Mouse (Mus musculus) ovary, adult 18-20 months (tissue): ENCODE measurements around the gene Nupr1l.
"Not testable (repeated sequence)": the region's sequence is repeated elsewhere in the genome, so short reads cannot be mapped to it uniquely, and the experiment has no call there.

Experiments
- DNase-seq: peaks from one replicate; pipeline ENCODE4 v3.0.0; 2022; ENCODE audit warnings: low spot score, mixed read lengths

Gene Nupr1l

GRCm38 (mm10) chr5:129908242-129908965, at the start of gene Nupr1l:
Gene Nupr1l (plus strand): TSS chr5:129908540.
- DNase-seq: peak; percentile 85

GRCm38 (mm10) chr5:129862325-129862724, 46.0 kb upstream of the Nupr1l start:
- no peak for DNase-seq

- no peak for DNase-seq
Observed at GRCm38 (mm10) chr5:129864467-129864866, 43.9 kb upstream of the Nupr1l start.

GRCm38 (mm10) chr5:129865841-129866240, 42.5 kb upstream of the Nupr1l start:
- no peak for DNase-seq

- no peak for DNase-seq
Observed at GRCm38 (mm10) chr5:129869238-129869995, 38.9 kb upstream of the Nupr1l start.

GRCm38 (mm10) chr5:129871238-129871637, 37.1 kb upstream of the Nupr1l start:
- no peak for DNase-seq

GRCm38 (mm10) chr5:129873942-129874341, 34.4 kb upstream of the Nupr1l start:
- DNase-seq: no peak

GRCm38 (mm10) chr5:129875098-129875497, 33.2 kb upstream of the Nupr1l start:
- DNase-seq: no peak

- no peak for DNase-seq
Observed at GRCm38 (mm10) chr5:129877731-129878455, 30.4 kb upstream of the Nupr1l start.

- DNase-seq: peak; percentile 50
Observed at GRCm38 (mm10) chr5:129878946-129879345, 29.4 kb upstream of the Nupr1l start.

- DNase-seq: no peak
Observed at GRCm38 (mm10) chr5:129879888-129880287, 28.5 kb upstream of the Nupr1l start.

GRCm38 (mm10) chr5:129886271-129886670, 22.1 kb upstream of the Nupr1l start:
- DNase-seq: no peak

GRCm38 (mm10) chr5:129886911-129887636, 21.3 kb upstream of the Nupr1l start, which contains the start of gene Chchd2:
Gene Chchd2 (minus strand): TSS chr5:129887470.
- DNase-seq: peak; percentile 94

GRCm38 (mm10) chr5:129890390-129890789, 17.9 kb upstream of the Nupr1l start:
- DNase-seq: not testable (repeated sequence)

- DNase-seq: peak; percentile 84
Observed at GRCm38 (mm10) chr5:129895198-129896088, 12.9 kb upstream of the Nupr1l start, which contains the start of gene Zbed5. Gene Zbed5 (plus strand): TSS chr5:129895723.

GRCm38 (mm10) chr5:129898449-129898848, 9.9 kb upstream of the Nupr1l start, which contains the start of gene Phkg1:
Gene Phkg1 (minus strand): TSS chr5:129898549.
- DNase-seq: no peak

- no peak for DNase-seq
Observed at GRCm38 (mm10) chr5:129907775-129908174, 565 bp upstream of the Nupr1l start.

GRCm38 (mm10) chr5:129909147-129909546, 807 bp downstream of the Nupr1l start:
- DNase-seq: no peak

- no peak for DNase-seq
Observed at GRCm38 (mm10) chr5:129909591-129909990, 1.3 kb downstream of the Nupr1l start.

- DNase-seq: no peak
Observed at GRCm38 (mm10) chr5:129914024-129914423, 5.7 kb downstream of the Nupr1l start.

GRCm38 (mm10) chr5:129915491-129915890, 7.2 kb downstream of the Nupr1l start:
- not testable (repeated sequence) for DNase-seq
